Mouse (Mus musculus) forelimb bud, embryonic 11.5 days (tissue): Measurements from ENCODE around the gene Arhgef12.

Source experiments
- DNase-seq: peaks from one replicate; pipeline ENCODE4 v3.0.0-alpha.2; 2012; ENCODE audit warnings: low read depth, low spot score

Arhgef12 gene

DNA sequence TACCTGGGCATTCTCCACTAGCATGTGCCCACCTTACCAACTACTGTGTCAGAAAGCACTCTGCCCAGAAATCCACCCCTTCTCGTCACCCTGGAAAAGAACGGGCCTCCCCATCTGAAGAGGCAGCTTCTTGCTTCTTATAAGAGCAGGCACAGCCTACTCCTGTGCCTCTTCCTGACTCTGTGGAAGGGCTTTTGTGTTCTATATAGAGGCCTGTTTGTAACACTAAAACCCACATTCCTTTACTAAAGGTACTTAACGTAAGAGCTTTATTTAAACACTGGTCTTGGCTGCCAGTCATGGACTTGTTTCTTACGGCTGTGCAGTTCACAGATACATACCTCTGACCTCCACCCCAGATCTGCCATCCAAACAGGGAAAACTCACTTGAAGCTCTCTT, 185.2 kb downstream of the Arhgef12 start:
- no peak for DNase-seq

DNA sequence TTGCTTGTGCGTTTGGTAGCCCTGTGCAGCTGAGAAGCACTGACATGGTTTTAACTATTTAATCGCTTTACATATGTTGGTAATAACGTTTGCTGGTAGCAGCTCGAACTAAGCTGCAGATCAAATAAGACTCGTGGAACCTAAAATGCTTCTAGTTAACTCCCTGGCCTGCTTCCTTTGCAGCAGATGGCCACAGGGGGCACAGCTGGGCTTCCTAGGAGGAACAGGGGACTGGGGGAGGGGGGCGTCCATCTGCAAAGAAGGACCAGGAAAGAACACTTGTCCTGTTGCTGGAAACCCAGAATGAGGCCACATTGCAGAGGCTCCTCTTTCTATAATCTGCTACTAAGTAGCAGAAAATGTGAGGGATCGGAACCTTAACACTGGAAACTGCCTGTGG, 186.8 kb downstream of the Arhgef12 start:
- no peak for DNase-seq

DNA sequence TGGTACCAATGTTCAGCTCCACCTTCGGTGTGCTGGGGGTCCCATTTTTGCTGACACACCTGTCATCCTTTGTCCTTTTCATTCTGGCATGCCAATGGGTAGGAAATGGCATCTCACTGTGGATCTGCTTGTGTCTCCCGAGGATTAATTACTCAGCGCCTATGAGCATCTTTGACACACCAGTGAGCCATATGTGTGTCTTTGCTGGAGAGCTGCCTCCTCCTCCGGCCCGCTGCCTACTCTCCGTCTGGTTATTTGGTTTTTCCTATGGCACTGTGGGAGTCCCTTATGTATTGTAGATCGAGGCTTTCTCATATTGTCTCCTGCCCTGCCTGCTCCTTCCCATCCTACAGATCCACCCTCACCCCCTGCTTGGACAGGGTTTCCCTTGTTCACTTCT, 189.1 kb downstream of the Arhgef12 start:
- DNase-seq = no peak
